Mouse (Mus musculus): ENCODE results near the gene Hnrnpab.

DNA sequence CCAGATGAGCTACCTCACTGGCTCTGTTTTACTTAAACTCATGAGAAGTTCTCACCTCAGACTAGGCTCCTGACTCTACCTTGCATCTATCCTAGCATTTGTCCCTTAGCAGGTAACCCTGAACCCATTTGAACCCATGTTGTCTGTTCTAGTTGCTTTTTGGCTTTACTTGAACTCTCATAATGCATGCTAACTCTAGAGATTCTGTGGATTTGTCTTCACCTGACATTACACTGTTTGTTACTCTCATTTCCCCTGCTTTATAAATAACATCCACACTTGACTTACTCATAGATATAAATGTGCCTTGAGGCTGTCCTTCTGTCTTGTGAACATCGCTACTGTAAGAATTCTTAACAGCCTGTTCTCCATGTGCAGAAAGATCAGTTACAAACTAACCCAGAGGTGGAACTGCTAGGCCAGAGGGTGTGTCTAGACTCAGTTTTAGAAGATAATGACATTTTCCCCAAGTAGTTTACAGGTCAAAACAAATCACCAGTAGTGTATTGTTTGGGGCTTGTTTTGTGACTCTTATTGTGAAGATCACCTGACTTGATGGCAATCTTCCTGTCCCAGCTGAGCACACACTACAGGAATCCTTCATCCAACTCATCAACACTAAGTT lies 11.1 kb downstream of the Hnrnpab start:
- TF ChIP-seq POLR2A (IDR thresholded peaks at IDR 0.05; ENCODE audit: low read depth, low read length) (no peak), CHD1 (IDR thresholded peaks at IDR 0.05; ENCODE audit: low read depth, low read length) (peak; percentile 78; the same call in 1 of the 2 replicates), CTCF (conservative IDR thresholded peaks at IDR 0.05 in 1 of 2, IDR thresholded peaks at IDR 0.05 in 1 of 2; ENCODE audit: low read depth in 2 of 2, low read length in 2 of 2) (no peak), UBTF (IDR thresholded peaks at IDR 0.05; ENCODE audit: low read depth, low read length) (no peak), NELFE (IDR thresholded peaks at IDR 0.05; ENCODE audit: low read depth, low read length) (peak; percentile 45; the same call in 1 of the 2 replicates), ZKSCAN1 (IDR thresholded peaks at IDR 0.05; ENCODE audit: borderline replicate concordance, low read depth, low read length) (no peak), E2F4 (IDR thresholded peaks at IDR 0.05; ENCODE audit: insufficient replicate concordance, low read depth, low read length) (0 out of 2 replicates have a peak, but pooled peaks have one; percentile 43), MEF2A (IDR thresholded peaks at IDR 0.05; ENCODE audit: borderline replicate concordance, low read depth, low read length) (no peak), EP300 (IDR thresholded peaks at IDR 0.05; ENCODE audit: low read length) (no peak), POLR2AphosphoS2 (IDR thresholded peaks at IDR 0.05; ENCODE audit: low read depth, low read length) (peak; percentile 87; the same call in 1 of the 2 replicates), USF1 (IDR thresholded peaks at IDR 0.05; ENCODE audit: low read depth, low read length) (no peak), MXI1 (IDR thresholded peaks at IDR 0.05; ENCODE audit: low read depth, low read length) (0 out of 2 replicates have a peak, but pooled peaks have one; percentile 47)
